Mouse (Mus musculus): Measurements from ENCODE around the gene Ugcg. TPM values are rescaled to one million over a fixed set of nuclear protein-coding genes. Genes with fewer than 3 reads are reported as not detected.
A peak's percentile ranks its signal among the peaks of the same experiment; 100 is the strongest.
"Not testable (repeated sequence)": the region's sequence is repeated elsewhere in the genome, so short reads cannot be mapped to it uniquely, and the experiment has no call there.

The Ugcg gene
- polyA plus RNA-seq, 1 experiment from 2014 or later, result 11.2 TPM

DNA sequence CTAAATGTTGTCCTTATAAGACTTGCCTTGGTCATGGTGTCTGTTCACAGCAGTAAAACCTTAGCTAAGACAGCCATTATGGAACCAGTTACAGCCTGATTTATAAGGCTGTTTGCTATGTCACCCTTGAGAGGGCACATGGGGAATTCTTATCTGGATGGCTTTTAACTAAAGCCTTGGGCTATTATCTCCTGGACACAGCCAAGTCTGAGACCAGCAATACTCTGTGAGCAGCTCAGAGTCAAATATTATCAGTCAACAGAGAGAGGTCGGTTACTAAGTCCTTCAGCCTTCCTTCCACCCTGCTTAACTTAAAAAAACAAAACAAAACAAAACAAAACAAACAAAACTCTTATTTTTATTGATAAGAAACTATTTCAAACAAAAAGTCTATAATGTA, 58.5 kb downstream of the Ugcg start:
- Histone ChIP-seq H3K36me3 (no peaks in the 10 kb centered on the region), H3K9ac (no peak overlapping the region), H3K27ac (no peak overlapping the region), H3K4me2 (no peak overlapping the region), H3K27me3 (no peaks in the 10 kb centered on the region), H3K9me3 (no peaks in the 10 kb centered on the region), H3K4me3 (no peak overlapping the region), H3K4me1 (no peaks in the 10 kb centered on the region)
- whole genome bisulfite sequencing, result 70% methylated on average over 1 of the region's 1 CpGs
- ATAC-seq (ENCODE audit: insufficient number of reproducible peaks, insufficient read depth, low FRiP score, low TSS enrichment, low read depth), result no peak

DNA sequence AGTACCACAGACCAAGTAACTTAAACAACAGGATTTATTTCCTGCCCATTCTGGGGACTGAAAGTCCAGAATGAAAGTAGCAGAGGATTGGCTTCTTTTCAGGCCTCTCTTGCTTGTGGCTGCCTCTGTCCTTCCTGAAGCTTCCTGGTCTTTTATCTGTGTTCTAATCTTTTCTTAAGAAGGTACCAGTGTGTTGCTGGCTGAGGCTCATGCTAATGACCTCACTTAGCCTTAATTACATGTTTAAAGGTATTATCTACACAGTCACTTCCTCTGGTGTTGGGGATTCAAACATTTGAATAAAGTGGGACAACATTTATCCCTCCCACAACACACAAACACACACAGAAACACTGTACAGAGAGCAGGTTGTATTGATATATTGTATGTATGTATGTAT, 59.0 kb downstream of the Ugcg start:
- Histone ChIP-seq H3K4me1 (no peaks in the 10 kb centered on the region), H3K27ac (no peak overlapping the region), H3K4me2 (no peak overlapping the region), H3K9me3 (no peaks in the 10 kb centered on the region), H3K36me3 (no peaks in the 10 kb centered on the region), H3K9ac (no peak overlapping the region), H3K27me3 (no peaks in the 10 kb centered on the region), H3K4me3 (no peak overlapping the region)
- ATAC-seq (ENCODE audit: insufficient number of reproducible peaks, insufficient read depth, low FRiP score, low TSS enrichment, low read depth), result no peak

DNA sequence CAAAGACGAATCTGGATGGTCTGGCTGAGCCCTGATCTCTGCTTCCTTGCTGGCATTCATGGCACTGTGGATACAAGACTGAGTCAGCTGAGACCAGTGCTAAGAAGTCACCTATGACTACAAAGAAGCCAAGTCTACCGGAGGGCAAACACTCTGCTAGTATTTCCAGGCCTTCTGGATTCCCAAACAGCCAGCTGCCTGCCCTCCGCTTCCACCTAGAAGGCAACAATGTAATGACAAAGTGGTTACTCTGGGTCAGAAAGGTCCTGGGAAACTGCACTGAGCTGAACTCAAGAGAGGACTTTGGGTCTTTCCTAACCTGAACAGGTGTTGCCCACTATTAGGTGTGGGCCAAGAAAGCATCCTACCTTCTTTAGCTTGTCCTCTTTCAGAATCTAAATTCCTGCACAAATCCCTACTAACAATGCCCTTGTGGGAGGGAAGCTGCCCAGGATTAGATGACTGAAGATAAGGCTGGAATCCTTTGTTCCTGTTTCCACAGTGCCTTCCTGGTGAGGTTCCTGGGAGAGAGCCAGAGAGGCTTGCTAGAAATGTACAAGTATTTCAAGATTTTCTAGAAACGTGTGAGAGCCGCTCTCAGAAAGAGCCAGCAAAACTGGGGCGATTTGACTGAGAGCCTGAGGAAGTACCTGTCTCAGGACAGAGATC, 63.5 kb downstream of the Ugcg start:
- Histone ChIP-seq H3K4me2 (no peak overlapping the region), H3K27ac (0 out of 2 replicates have a peak overlapping the region, but pooled peaks have one; percentile 7), H3K27me3 (no peaks in the 10 kb centered on the region), H3K9ac (no peak overlapping the region), H3K36me3 (no peaks in the 10 kb centered on the region), H3K9me3 (no peaks in the 10 kb centered on the region), H3K4me1 (no peaks in the 10 kb centered on the region), H3K4me3 (no peak overlapping the region)
- WGBS, result 78% methylated on average over 6 of the region's 6 CpGs
- ATAC-seq (ENCODE audit: insufficient number of reproducible peaks, insufficient read depth, low FRiP score, low TSS enrichment, low read depth), result no peak

DNA sequence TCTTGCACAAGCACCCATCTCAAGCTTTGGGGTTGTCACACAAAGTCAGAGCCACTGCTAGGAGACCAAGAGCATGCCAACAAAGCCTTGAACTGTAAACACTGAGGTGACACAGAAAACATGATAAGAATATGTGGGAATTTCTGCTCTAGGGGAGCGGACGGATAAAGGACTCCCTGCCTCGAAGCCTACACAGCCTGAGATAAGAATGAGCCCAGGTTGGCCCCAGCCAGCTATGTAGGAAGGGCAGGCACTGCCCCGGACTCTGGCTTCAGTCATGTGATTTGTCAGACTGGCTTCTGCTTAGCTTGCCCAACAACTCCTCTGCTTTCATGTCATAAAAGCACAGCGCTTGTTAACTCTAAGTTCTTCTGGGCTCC, 64.0 kb downstream of the Ugcg start:
- no peak for ATAC-seq (ENCODE audit: insufficient number of reproducible peaks, insufficient read depth, low FRiP score, low TSS enrichment, low read depth)
- 81% methylated on average over 5 of the region's 5 CpGs for WGBS

DNA sequence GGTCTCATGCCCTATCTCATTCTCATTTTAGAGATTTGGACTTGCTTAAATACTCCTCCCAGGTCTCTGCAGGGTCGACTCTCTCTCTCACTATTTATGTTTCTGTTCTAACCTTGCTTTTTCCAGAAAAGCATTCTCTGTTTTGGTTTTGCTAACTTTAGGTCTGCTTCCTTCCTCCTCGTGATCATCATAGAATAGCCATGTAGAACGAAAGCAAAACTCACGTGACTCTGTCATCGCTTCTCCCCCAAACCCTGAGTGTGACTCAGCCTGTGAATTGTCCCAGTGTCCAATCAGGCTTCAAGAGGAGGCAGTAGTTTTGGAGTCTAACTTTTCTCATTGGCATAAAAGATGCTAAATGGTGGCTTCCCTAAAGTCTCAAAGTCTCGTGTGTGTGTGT, 65.3 kb downstream of the Ugcg start:
- no peak overlapping the region for H3K27ac ChIP-seq
- WGBS, result 85% methylated on average over 6 of the region's 6 CpGs
- ATAC-seq (ENCODE audit: insufficient number of reproducible peaks, insufficient read depth, low FRiP score, low TSS enrichment, low read depth), result no peak
- no peak overlapping the region for H3K4me3 ChIP-seq
- H3K9me3 ChIP-seq, result no peaks in the 10 kb centered on the region
- H3K36me3 ChIP-seq, result no peaks in the 10 kb centered on the region
- no peak overlapping the region for H3K4me2 ChIP-seq
- H3K4me1 ChIP-seq, result no peaks in the 10 kb centered on the region
- H3K9ac ChIP-seq, result no peak overlapping the region
- H3K27me3 ChIP-seq, result no peaks in the 10 kb centered on the region

More for the DNA sequence above, 64.0 kb downstream of the Ugcg start:
- H3K9me3 ChIP-seq, result no peaks in the 10 kb centered on the region
- H3K27ac ChIP-seq, result 0 out of 2 replicates have a peak overlapping the region, but pooled peaks have one; percentile 7
- H3K36me3 ChIP-seq, result no peaks in the 10 kb centered on the region
- no peak overlapping the region for H3K4me2 ChIP-seq
- no peak overlapping the region for H3K4me3 ChIP-seq
- no peaks in the 10 kb centered on the region for H3K4me1 ChIP-seq
- no peaks in the 10 kb centered on the region for H3K27me3 ChIP-seq
- H3K9ac ChIP-seq, result no peak overlapping the region

DNA sequence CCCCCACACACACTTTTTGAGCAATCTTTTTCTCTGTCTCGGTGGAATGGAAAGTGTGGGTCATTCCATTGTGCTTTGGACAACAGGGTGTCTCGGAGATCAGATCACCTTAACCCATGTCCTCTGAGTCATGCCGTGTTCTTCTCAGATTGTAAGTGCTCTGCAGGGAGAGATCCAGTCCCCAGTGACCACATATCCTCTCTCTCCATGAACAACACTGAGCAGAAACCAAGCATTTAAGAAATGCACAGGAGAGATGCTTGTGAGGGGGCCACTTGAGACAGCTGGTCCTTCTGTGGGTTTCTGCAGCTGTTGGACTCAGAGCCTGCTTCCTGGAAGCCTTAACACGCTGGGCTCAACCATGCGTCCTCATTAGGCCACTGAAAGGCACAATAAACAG, 66.9 kb downstream of the Ugcg start:
- no peak for ATAC-seq (ENCODE audit: insufficient number of reproducible peaks, insufficient read depth, low FRiP score, low TSS enrichment, low read depth)
- Histone ChIP-seq H3K27ac (no peak overlapping the region), H3K9me3 (no peaks in the 10 kb centered on the region), H3K4me3 (no peak overlapping the region), H3K4me2 (no peak overlapping the region), H3K4me1 (no peaks in the 10 kb centered on the region), H3K36me3 (no peaks in the 10 kb centered on the region), H3K9ac (no peak overlapping the region), H3K27me3 (no peaks in the 10 kb centered on the region)
- WGBS, result 80% methylated on average over 5 of the region's 5 CpGs

DNA sequence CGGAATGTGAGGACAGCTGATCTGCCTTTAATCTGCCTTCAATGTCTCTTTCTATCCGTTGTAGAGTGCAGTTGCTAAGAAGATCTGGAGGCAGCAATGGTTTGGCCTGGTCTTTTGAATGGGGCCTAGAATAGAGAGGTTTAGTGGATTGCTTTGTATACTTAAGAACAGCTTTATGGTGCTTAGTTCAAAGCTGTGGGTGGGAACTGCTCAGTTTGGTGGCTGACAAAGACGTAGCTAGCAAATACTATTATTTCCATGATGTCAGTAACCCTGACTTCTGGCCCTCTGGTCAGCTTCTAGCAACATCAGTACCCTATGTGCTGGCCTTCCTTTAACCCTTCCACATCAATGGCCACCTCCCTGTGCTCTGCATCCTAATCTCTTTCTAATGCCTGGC, 68.8 kb downstream of the Ugcg start:
- H3K4me2 ChIP-seq, result no peak overlapping the region
- no peaks in the 10 kb centered on the region for H3K9me3 ChIP-seq
- no peak overlapping the region for H3K9ac ChIP-seq
- H3K4me1 ChIP-seq, result no peaks in the 10 kb centered on the region
- H3K27ac ChIP-seq, result no peak overlapping the region
- no peaks in the 10 kb centered on the region for H3K36me3 ChIP-seq
- no peaks in the 10 kb centered on the region for H3K27me3 ChIP-seq
- ATAC-seq (ENCODE audit: insufficient number of reproducible peaks, insufficient read depth, low FRiP score, low TSS enrichment, low read depth), result no peak
- H3K4me3 ChIP-seq, result no peak overlapping the region
- 59% methylated on average over 3 of the region's 3 CpGs for WGBS

DNA sequence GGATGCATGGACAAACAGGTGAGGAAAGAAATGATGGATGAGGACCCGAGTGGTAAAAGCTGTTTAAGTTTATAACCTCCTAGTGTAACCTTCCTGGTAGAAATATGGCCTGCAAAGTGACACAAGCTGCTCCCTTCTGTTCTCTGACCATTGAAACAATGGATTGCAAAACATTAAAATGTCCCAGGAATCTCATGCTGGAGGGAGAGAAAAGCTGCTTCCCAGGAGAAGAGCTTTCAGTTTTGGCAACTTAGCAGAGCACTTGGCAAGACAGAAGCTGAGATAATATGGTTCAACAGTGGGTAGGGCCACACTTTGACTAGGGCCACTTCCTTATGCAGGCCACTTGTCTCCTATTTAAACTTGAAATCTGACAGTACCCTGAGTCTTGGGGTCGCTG, 69.7 kb downstream of the Ugcg start:
- ATAC-seq (ENCODE audit: insufficient number of reproducible peaks, insufficient read depth, low FRiP score, low TSS enrichment, low read depth), result no peak
- Histone ChIP-seq H3K27me3 (no peaks in the 10 kb centered on the region), H3K36me3 (no peaks in the 10 kb centered on the region), H3K4me2 (no peak overlapping the region), H3K9me3 (no peaks in the 10 kb centered on the region), H3K9ac (no peak overlapping the region), H3K4me3 (no peak overlapping the region), H3K27ac (no peak overlapping the region), H3K4me1 (no peaks in the 10 kb centered on the region)
- 78% methylated on average over 2 of the region's 2 CpGs for WGBS

DNA sequence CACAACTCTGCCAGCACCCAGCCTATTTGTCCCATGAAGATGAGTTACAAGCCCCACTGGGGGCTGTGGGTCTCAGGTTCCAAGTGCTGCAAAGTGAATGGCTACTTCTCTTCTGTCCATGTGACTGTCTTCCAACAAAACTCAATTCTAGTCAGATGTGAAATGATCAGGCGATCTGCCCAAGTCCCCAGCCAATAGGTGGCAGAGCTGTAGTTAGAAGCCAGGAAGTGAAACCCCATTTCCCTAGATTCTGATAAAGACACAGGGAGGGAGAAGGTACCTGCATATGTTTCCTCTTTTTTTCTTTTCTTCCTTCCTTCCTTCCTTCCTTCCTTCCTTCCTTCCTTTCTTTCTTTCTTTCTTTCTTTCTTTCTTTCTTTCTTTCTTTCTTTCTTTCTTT, 70.7 kb downstream of the Ugcg start:
- WGBS, result 79% methylated on average over 1 of the region's 1 CpGs
- H3K4me2 ChIP-seq, result no peak overlapping the region
- no peaks in the 10 kb centered on the region for H3K9me3 ChIP-seq
- no peaks in the 10 kb centered on the region for H3K36me3 ChIP-seq
- H3K9ac ChIP-seq, result no peak overlapping the region
- no peak for ATAC-seq (ENCODE audit: insufficient number of reproducible peaks, insufficient read depth, low FRiP score, low TSS enrichment, low read depth)
- H3K4me3 ChIP-seq, result no peak overlapping the region
- H3K4me1 ChIP-seq, result no peaks in the 10 kb centered on the region
- no peaks in the 10 kb centered on the region for H3K27me3 ChIP-seq
- no peak overlapping the region for H3K27ac ChIP-seq

DNA sequence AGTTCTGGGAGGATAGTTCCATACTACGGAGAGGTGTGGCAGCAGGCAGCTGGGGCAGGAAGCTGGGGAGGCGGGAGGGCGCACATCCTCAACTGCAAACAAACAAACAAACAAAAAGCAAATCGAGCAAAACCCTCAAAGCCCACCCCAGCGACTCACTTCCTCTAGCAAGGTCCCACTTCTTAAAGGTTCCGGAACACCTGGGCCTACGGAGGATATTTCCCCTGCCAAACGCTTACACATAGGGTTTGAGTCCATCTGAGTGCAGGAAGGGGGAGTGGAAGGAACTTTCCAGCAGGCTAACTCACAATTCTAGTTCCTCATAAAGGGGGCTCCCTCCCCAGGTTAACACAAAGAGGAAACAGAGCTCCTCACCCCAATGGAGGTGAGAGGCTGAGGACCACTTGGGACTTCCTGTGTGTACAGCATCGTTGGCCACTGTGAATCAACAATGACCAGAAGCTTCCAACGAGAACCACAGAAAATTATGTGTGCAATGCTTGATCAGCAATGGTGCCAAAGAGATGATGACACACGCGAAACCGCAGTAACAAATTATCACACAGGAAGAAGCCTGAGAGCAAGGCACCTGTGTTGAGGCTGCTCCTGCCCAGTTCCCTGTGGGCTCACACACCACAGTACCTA, 71.9 kb downstream of the Ugcg start:
- Histone ChIP-seq H3K4me3 (no peak overlapping the region), H3K27me3 (no peaks in the 10 kb centered on the region), H3K9ac (no peak overlapping the region), H3K4me1 (no peaks in the 10 kb centered on the region), H3K4me2 (no peak overlapping the region), H3K36me3 (no peaks in the 10 kb centered on the region), H3K9me3 (no peaks in the 10 kb centered on the region), H3K27ac (no peak overlapping the region)
- no peak for ATAC-seq (ENCODE audit: insufficient number of reproducible peaks, insufficient read depth, low FRiP score, low TSS enrichment, low read depth)
- WGBS, result 89% methylated on average over 13 of the region's 13 CpGs

DNA sequence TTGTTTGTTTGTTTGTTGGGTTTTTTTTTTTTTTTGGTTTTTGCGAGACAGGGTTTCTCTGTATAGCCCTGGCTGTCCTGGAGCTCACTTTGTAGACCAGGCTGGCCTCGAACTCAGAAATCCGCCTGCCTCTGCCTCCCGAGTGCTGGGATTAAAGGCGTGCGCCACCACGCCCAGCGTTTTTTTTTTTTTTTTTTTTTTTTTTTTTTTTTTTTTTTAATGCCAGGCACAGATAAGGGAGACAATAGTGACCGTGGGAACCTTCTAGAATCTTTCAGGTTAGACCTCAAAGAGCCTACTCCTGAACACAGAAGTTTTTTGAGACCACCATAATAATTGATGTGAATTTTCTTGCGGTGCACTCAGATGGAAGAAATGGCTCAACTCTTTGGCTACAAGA, 72.5 kb downstream of the Ugcg start:
- H3K9me3 ChIP-seq; H3K27me3 ChIP-seq; H3K4me3 ChIP-seq; H3K4me1 ChIP-seq; H3K4me2 ChIP-seq; H3K9ac ChIP-seq; H3K36me3 ChIP-seq; H3K27ac ChIP-seq; ATAC-seq (ENCODE audit: insufficient number of reproducible peaks, insufficient read depth, low FRiP score, low TSS enrichment, low read depth): not testable (repeated sequence)
- WGBS, result 89% methylated on average over 5 of the region's 10 CpGs

DNA sequence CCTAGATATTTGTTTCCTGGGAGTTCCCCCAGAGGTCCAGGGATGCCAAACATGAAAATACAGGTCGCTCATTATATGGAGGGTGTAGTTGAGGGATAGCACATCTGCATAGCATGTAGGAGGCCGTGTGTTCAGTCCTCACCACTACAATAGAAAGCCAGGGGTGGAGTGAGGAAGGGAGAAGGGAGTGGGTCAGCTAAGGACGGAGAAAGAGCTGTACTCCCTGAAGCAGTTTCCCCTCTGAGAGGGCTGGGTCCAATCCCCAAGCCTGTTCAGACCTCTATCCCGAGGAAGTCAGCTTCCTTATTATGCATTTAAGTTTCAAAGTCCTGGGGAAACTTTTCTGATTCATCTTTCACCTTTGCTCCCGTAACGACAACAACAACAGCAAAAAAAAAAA, 73.1 kb downstream of the Ugcg start:
- H3K27me3 ChIP-seq, result no peaks in the 10 kb centered on the region
- no peak for ATAC-seq (ENCODE audit: insufficient number of reproducible peaks, insufficient read depth, low FRiP score, low TSS enrichment, low read depth)
- H3K36me3 ChIP-seq, result no peaks in the 10 kb centered on the region
- no peak overlapping the region for H3K4me2 ChIP-seq
- H3K9ac ChIP-seq, result no peak overlapping the region
- H3K4me3 ChIP-seq, result no peak overlapping the region
- no peaks in the 10 kb centered on the region for H3K9me3 ChIP-seq
- 70% methylated on average over 6 of the region's 6 CpGs for WGBS
- H3K4me1 ChIP-seq, result no peaks in the 10 kb centered on the region
- H3K27ac ChIP-seq, result no peak overlapping the region

All from embryonic facial prominence, embryonic 13.5 days (tissue).